Mouse (Mus musculus): ENCODE results near the gene Nap1l1. TPM values are rescaled to one million over a fixed set of nuclear protein-coding genes. Genes with fewer than 3 reads are reported as not detected.

The Nap1l1 gene
- polyA plus RNA-seq, 1 experiment from 2014 or later = 343 TPM

DNA sequence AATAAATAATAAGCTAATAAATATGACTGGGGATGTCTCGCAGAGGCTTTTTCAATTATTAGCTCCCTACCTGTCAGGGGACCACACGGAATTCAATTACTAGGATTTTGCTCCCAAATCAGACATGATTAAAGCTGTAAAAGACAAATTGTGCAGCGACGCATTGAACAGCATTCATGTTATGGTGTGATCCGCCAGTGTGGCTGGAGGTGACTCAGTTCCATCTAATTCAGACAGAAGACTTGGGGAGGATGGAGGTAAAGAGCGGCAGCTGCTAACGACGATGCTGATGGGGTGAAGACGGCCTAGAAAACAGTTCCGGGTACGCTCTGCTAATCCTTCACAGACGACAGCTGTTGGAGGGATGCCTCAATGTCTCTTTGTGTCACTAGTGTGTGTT, 50.9 kb downstream of the Nap1l1 start:
- H3K9me3 ChIP-seq (replicated peaks) = no peaks in the 10 kb centered on the region
- DNase-seq (ENCODE audit: low spot score) = no peak
- no peaks in the 10 kb centered on the region for H3K27me3 ChIP-seq (ENCODE audit: low read depth, poor library complexity, severe bottlenecking)
- whole genome bisulfite sequencing = 84% methylated on average over 12 of the region's 12 CpGs
- H3K36me3 ChIP-seq = no peaks in the 10 kb centered on the region
- H3K27ac ChIP-seq = no peak overlapping the region
- H3K4me1 ChIP-seq = peaks cover 56% of the 10 kb centered on the region
- H3K4me3 ChIP-seq = no peak overlapping the region

DNA sequence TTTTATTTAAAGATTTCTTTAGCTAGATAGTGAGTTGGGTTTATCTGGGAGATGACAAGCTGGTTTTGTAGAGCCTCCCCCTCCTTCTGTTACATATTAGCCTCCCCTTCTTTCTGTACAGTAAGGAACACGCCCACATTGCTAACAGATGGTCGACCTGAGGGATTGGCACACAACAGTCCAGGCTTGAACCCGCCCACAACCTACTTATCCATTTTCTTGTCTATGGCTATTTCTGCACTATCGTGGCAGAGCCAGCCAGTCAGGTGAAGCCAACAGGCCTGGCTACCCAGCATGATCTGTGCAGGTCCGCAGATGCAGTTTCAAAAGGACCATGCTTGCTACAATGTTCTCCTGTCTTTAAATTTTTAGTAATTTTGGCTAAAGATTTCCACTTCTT, 54.0 kb downstream of the Nap1l1 start:
- no peak for DNase-seq (ENCODE audit: low spot score)
- 86% methylated on average over 5 of the region's 5 CpGs for WGBS
- no peak overlapping the region for H3K4me3 ChIP-seq

GRCm38 (mm10) chr10:111527613-111528012, 54.6 kb downstream of the Nap1l1 start:
- H3K4me1 ChIP-seq = peaks cover 27% of the 10 kb centered on the region
- H3K27ac ChIP-seq = no peak overlapping the region
- no peaks in the 10 kb centered on the region for H3K36me3 ChIP-seq
- no peaks in the 10 kb centered on the region for H3K9me3 ChIP-seq (replicated peaks)
- 95% methylated on average over 7 of the region's 7 CpGs for WGBS
- no peak overlapping the region for H3K4me3 ChIP-seq
- no peaks in the 10 kb centered on the region for H3K27me3 ChIP-seq (ENCODE audit: low read depth, poor library complexity, severe bottlenecking)
- no peak for DNase-seq (ENCODE audit: low spot score)

More for the DNA sequence above, 54.0 kb downstream of the Nap1l1 start:
- Histone ChIP-seq H3K36me3 (no peaks in the 10 kb centered on the region), H3K4me1 (peaks cover 32% of the 10 kb centered on the region), H3K9me3 (replicated peaks) (no peaks in the 10 kb centered on the region), H3K27ac (no peak overlapping the region), H3K27me3 (ENCODE audit: low read depth, poor library complexity, severe bottlenecking) (no peaks in the 10 kb centered on the region)

- Histone ChIP-seq H3K4me3 (no peak overlapping the region), H3K4me1 (peaks cover 21% of the 10 kb centered on the region), H3K27ac (no peak overlapping the region), H3K9me3 (replicated peaks) (no peaks in the 10 kb centered on the region), H3K36me3 (no peaks in the 10 kb centered on the region), H3K27me3 (ENCODE audit: low read depth, poor library complexity, severe bottlenecking) (no peaks in the 10 kb centered on the region)
- WGBS = 76% methylated on average over 4 of the region's 4 CpGs
- DNase-seq (ENCODE audit: low spot score) = no peak
Measured at GRCm38 (mm10) chr10:111528283-111528682, 55.3 kb downstream of the Nap1l1 start.

GRCm38 (mm10) chr10:111530398-111530797, 57.4 kb downstream of the Nap1l1 start:
- Histone ChIP-seq H3K27ac (no peak overlapping the region), H3K9me3 (replicated peaks) (no peaks in the 10 kb centered on the region), H3K36me3 (no peaks in the 10 kb centered on the region), H3K4me1 (peaks cover 31% of the 10 kb centered on the region), H3K4me3 (no peak overlapping the region), H3K27me3 (ENCODE audit: low read depth, poor library complexity, severe bottlenecking) (no peaks in the 10 kb centered on the region)
- DNase-seq (ENCODE audit: low spot score) = no peak
- 89% methylated on average over 7 of the region's 7 CpGs for WGBS

DNA sequence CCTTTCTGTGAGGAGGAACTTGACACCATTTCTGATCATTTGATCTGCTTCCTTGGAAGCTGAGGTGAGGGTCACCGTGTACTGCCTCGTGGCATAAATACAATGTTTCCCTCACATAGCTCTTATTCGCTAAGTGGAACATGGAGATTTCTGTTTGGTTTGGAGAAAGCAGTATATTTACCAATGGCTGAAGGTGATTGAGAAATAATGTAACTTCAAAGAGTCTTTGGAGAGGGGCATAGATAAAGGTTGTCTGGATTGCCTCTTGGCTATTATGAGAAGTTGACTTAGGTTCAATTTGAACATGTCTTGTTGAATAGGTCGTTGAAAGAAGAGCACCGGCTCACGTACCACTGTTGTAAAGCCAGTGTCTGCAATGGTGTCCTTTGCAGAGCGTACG, 61.7 kb downstream of the Nap1l1 start:
- DNase-seq (ENCODE audit: low spot score) = no peak
- no peaks in the 10 kb centered on the region for H3K27me3 ChIP-seq (ENCODE audit: low read depth, poor library complexity, severe bottlenecking)
- H3K27ac ChIP-seq = no peak overlapping the region
- no peaks in the 10 kb centered on the region for H3K9me3 ChIP-seq (replicated peaks)
- WGBS = 81% methylated on average over 8 of the region's 8 CpGs
- no peaks in the 10 kb centered on the region for H3K36me3 ChIP-seq
- no peak overlapping the region for H3K4me3 ChIP-seq
- peaks cover 48% of the 10 kb centered on the region for H3K4me1 ChIP-seq

DNA sequence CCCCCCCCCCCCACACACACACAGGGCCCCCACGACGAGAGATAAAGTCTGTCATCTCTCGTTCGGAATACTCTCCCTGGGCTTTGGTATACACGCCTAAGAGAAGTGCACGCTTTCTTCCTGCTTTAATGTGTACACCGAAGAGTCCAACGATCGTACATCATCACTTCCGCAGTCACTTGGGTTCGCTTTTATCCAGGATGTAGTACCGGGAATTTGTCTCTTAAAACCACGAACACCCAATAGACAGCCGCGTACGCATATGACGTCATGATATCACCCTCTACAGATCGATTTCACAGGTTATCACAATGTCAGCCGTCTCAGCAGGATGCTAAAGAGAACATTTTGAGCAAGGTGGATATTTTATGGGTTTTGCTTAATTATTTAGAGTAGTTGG, 64.4 kb downstream of the Nap1l1 start:
- DNase-seq (ENCODE audit: low spot score) = no peak
- Histone ChIP-seq H3K27me3 (ENCODE audit: low read depth, poor library complexity, severe bottlenecking) (no peaks in the 10 kb centered on the region), H3K9me3 (replicated peaks) (no peaks in the 10 kb centered on the region), H3K4me3 (no peak overlapping the region), H3K36me3 (no peaks in the 10 kb centered on the region), H3K4me1 (peaks cover 63% of the 10 kb centered on the region), H3K27ac (no peak overlapping the region; the same call in 1 of the 2 replicates)
- 91% methylated on average over 19 of the region's 19 CpGs for WGBS

DNA sequence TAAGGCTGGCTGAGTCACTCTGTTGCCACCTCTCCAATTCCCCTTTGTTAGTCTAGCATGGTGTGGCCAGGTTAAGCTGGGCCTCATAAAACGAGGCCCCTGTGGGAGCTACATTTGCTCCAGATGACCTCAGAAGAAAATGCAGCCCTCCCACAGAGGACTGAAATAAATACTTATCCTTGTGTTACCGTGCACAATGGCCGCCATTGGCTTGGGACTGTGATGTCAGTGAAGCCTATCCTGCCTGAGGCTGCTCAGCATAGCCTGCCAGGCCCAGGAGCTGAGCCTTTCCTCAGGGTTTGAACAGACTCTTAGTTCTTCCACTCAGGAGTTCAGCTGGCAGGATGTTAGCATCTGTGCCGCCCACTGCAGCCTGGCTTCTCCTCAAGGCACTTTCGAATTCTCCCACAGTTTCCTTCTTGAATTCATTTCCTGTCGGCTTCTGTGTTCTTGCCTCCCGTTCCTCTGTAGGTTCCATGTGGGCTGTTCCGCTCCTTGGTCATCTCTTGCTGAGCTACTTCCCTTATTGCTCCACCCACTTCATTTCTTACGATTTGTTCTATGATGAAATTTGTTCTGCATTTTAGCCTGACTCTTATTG, 66.8 kb downstream of the Nap1l1 start:
- Histone ChIP-seq H3K4me3 (peak overlapping the region; percentile 11), H3K4me1 (peaks cover 72% of the 10 kb centered on the region), H3K36me3 (no peaks in the 10 kb centered on the region), H3K9me3 (replicated peaks) (no peaks in the 10 kb centered on the region), H3K27ac (peak overlapping the region; percentile 87), H3K27me3 (ENCODE audit: low read depth, poor library complexity, severe bottlenecking) (no peaks in the 10 kb centered on the region)
- DNase-seq (ENCODE audit: low spot score) = peak; percentile 69
- WGBS = 29% methylated on average over 9 of the region's 9 CpGs

- Histone ChIP-seq H3K4me3 (no peak overlapping the region), H3K9me3 (replicated peaks) (no peaks in the 10 kb centered on the region), H3K36me3 (no peaks in the 10 kb centered on the region), H3K27ac (peak overlapping the region; percentile 87), H3K4me1 (peaks cover 68% of the 10 kb centered on the region), H3K27me3 (ENCODE audit: low read depth, poor library complexity, severe bottlenecking) (no peaks in the 10 kb centered on the region)
- WGBS = 95% methylated on average over 9 of the region's 9 CpGs
- DNase-seq (ENCODE audit: low spot score) = no peak
Measured at GRCm38 (mm10) chr10:111540678-111541077, 67.7 kb downstream of the Nap1l1 start.

DNA sequence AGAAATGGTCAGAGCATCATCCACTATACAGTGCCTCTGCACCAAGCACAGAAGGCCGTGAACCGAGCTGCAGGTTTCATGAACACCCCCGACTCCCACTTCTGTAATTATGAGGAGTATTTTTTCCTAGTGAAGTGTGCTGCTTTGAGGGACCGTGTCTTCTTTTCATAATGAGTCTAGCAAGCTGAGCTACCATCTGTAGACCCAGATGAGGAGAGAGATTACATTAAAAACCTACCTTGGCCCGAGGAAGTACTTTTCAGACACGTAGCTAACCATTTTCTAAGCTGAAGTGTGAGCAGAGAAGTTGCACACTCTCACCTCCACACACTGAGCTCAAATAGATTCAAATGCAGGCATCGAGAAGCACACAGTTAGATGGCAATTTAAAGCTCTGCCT, 70.1 kb downstream of the Nap1l1 start:
- 91% methylated on average over 7 of the region's 7 CpGs for WGBS
- Histone ChIP-seq H3K27ac (no peak overlapping the region; the same call in 1 of the 2 replicates), H3K9me3 (replicated peaks) (no peaks in the 10 kb centered on the region), H3K36me3 (no peaks in the 10 kb centered on the region), H3K27me3 (ENCODE audit: low read depth, poor library complexity, severe bottlenecking) (no peaks in the 10 kb centered on the region), H3K4me3 (no peak overlapping the region), H3K4me1 (peaks cover 59% of the 10 kb centered on the region)
- no peak for DNase-seq (ENCODE audit: low spot score)

- H3K27me3 ChIP-seq (ENCODE audit: low read depth, poor library complexity, severe bottlenecking) = no peaks in the 10 kb centered on the region
- no peaks in the 10 kb centered on the region for H3K36me3 ChIP-seq
- no peak overlapping the region for H3K4me3 ChIP-seq
- 56% methylated on average over 7 of the region's 7 CpGs for WGBS
- DNase-seq (ENCODE audit: low spot score) = no peak
- H3K4me1 ChIP-seq = peaks cover 51% of the 10 kb centered on the region
- no peaks in the 10 kb centered on the region for H3K9me3 ChIP-seq (replicated peaks)
- peak overlapping the region; percentile 68; the same call in 1 of the 2 replicates for H3K27ac ChIP-seq
Measured at GRCm38 (mm10) chr10:111543781-111544260, 70.8 kb downstream of the Nap1l1 start.

DNA sequence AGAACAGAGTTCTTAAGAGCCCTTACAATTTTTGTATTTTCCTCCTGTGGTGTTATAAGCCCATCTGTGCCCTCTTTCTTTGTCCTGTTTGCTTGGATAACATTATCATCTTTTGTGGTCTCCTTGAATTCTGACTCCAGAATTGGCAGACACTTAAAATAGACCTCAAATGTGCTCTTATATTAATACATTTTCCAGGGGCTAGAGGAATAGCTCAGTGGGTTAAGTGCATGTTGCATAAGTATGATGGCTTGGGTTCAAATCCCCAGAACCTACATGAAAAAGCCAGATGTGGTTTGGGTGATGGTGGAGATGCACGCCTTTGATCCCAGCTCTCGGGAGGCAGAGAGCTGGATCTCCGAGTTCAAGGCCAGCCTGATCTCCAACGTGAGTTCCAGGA, 71.3 kb downstream of the Nap1l1 start:
- Histone ChIP-seq H3K9me3 (replicated peaks) (no peaks in the 10 kb centered on the region), H3K36me3 (no peaks in the 10 kb centered on the region), H3K27ac (peak overlapping the region; percentile 68; the same call in 1 of the 2 replicates), H3K4me1 (peaks cover 46% of the 10 kb centered on the region), H3K27me3 (ENCODE audit: low read depth, poor library complexity, severe bottlenecking) (no peaks in the 10 kb centered on the region), H3K4me3 (no peak overlapping the region)
- 85% methylated on average over 4 of the region's 4 CpGs for WGBS
- DNase-seq (ENCODE audit: low spot score) = no peak

GRCm38 (mm10) chr10:111545648-111546047, 72.6 kb downstream of the Nap1l1 start:
- no peak overlapping the region for H3K27ac ChIP-seq
- no peaks in the 10 kb centered on the region for H3K9me3 ChIP-seq (replicated peaks)
- H3K4me1 ChIP-seq = peaks cover 33% of the 10 kb centered on the region
- WGBS = 78% methylated on average over 4 of the region's 4 CpGs
- DNase-seq (ENCODE audit: low spot score) = no peak
- H3K36me3 ChIP-seq = no peaks in the 10 kb centered on the region
- H3K4me3 ChIP-seq = no peak overlapping the region
- H3K27me3 ChIP-seq (ENCODE audit: low read depth, poor library complexity, severe bottlenecking) = no peaks in the 10 kb centered on the region
